Comparison of ENCODE assay signal across 8 mouse cellular contexts in genomic region chr9:121361010-121361409, GRCm38 (mm10).
DNase-seq lines count a peak whose midpoint lies in the region; ATAC-seq and TF ChIP-seq lines count a peak whose summit lies in the region.

No protein-coding gene starts in this region.

- peak overlapping the region; percentile 51 for H3K4me2 ChIP-seq in heart, embryonic 16.5 days (ENCODE audit: low read depth, low read length)
- peak overlapping the region; percentile 66 for H3K4me2 ChIP-seq in liver, postnatal 0 days (ENCODE audit: low read depth, low read length)

- no peak for DNase-seq in layer of hippocampus, adult 2 months (ENCODE audit: low spot score in 2 of 2)
- no peak for DNase-seq in layer of hippocampus, adult 9-11 months
- peak; percentile 43 for DNase-seq in c-Kit-positive CD71-negative TER-119-negative erythroid progenitor cells, embryonic 14.5 days (ENCODE audit: low read depth)
- DNase-seq in liver, postnatal 0 days, result peak; percentile 57
- peak; percentile 93 for DNase-seq in thymus, postnatal 0 days (ENCODE audit: low spot score)
- DNase-seq in right cerebral cortex, postnatal 14 days, result no peak
- DNase-seq in urinary bladder, postnatal 36 days (ENCODE audit: low spot score in 2 of 2), result no peak

- peaks cover 52% of the 10 kb centered on the region for H3K4me1 ChIP-seq in heart, embryonic 16.5 days (ENCODE audit: control insufficient read depth, insufficient read depth, low read length)
- peaks cover 18% of the 10 kb centered on the region for H3K4me1 ChIP-seq in liver, postnatal 0 days (ENCODE audit: insufficient read depth)

- no peak for TF ChIP-seq CTCF in layer of hippocampus, adult 2 months (conservative IDR thresholded peaks at IDR 0.05)
- TF ChIP-seq CTCF in liver, postnatal 0 days (IDR thresholded peaks at IDR 0.05; ENCODE audit: low read depth), result no peak

- peaks cover 11% of the 10 kb centered on the region for H3K36me3 ChIP-seq in heart, embryonic 16.5 days (ENCODE audit: control insufficient read depth, insufficient read depth)
- peaks cover 4% of the 10 kb centered on the region; the same call in 1 of the 2 replicates for H3K36me3 ChIP-seq in liver, postnatal 0 days (replicated peaks; ENCODE audit: insufficient read depth, low read length)

- peak overlapping the region; percentile 66 for H3K9ac ChIP-seq in heart, embryonic 16.5 days (ENCODE audit: low read length)
- H3K9ac ChIP-seq in liver, postnatal 0 days (replicated peaks), result peak overlapping the region; percentile 37

- TF ChIP-seq EP300 in liver, postnatal 0 days (IDR thresholded peaks at IDR 0.05; ENCODE audit: low read depth), result no peak

- no peak overlapping the region; the same call in 1 of the 2 replicates for H3K4me3 ChIP-seq in layer of hippocampus, adult 2 months
- no peak overlapping the region for H3K4me3 ChIP-seq in heart, embryonic 16.5 days (ENCODE audit: low read length)
- H3K4me3 ChIP-seq in liver, postnatal 0 days (ENCODE audit: low read depth, low read length), result 0 out of 2 replicates have a peak overlapping the region, but pooled peaks have one; percentile 11

- WGBS in heart, embryonic 16.5 days, result 50% methylated on average over 9 of the region's 9 CpGs
- 37% methylated on average over 9 of the region's 9 CpGs for WGBS in liver, postnatal 0 days (ENCODE audit: insufficient replicate concordance)

- ATAC-seq in heart, embryonic 16.5 days (replicated peaks; ENCODE audit: extremely low read depth, insufficient read depth, low FRiP score), result peak; percentile 55
- ATAC-seq in liver, postnatal 0 days, result peak; percentile 83

- peak overlapping the region; percentile 97 for H3K27ac ChIP-seq in layer of hippocampus, adult 2 months
- peak overlapping the region; percentile 94 for H3K27ac ChIP-seq in heart, embryonic 16.5 days (ENCODE audit: low read length)
- peak overlapping the region; percentile 91 for H3K27ac ChIP-seq in liver, postnatal 0 days (ENCODE audit: low read depth)

- H3K27me3 ChIP-seq in heart, embryonic 16.5 days (ENCODE audit: control insufficient read depth, insufficient read depth, low read length), result no peaks in the 10 kb centered on the region
- H3K27me3 ChIP-seq in liver, postnatal 0 days (ENCODE audit: insufficient read depth, low read length), result no peaks in the 10 kb centered on the region

- H3K9me3 ChIP-seq in heart, embryonic 16.5 days (replicated peaks; ENCODE audit: control insufficient read depth, low read length), result no peaks in the 10 kb centered on the region
- H3K9me3 ChIP-seq in liver, postnatal 0 days (ENCODE audit: low read length), result no peaks in the 10 kb centered on the region

Comparison
In these comparisons a context has a peak if more than half of its experiments do, and no peak if none do; other contexts are left out.
1. DNase-seq: peak in c-Kit-positive CD71-negative TER-119-negative erythroid progenitor cells, embryonic 14.5 days (single experiment), liver, postnatal 0 days (single experiment) and thymus, postnatal 0 days (single experiment); none in layer of hippocampus, adult 2 months (0 of 2), layer of hippocampus, adult 9-11 months (single experiment), right cerebral cortex, postnatal 14 days (single experiment) and urinary bladder, postnatal 36 days (0 of 2).
2. Peak in every context shown above with its lines, with median percentiles within 50 percentile points of each other: H3K27ac ChIP-seq.